Mouse (Mus musculus): ENCODE data around the gene Bmp2. TPM values are rescaled to one million over a fixed set of nuclear protein-coding genes. Genes with fewer than 3 reads are reported as not detected.

Gene Bmp2
- polyA plus RNA-seq (2015; fragmentation: Nextera tagmentation; extraction: Ambion mirVana): 2.5 and 3.0 TPM in 2 replicates

DNA sequence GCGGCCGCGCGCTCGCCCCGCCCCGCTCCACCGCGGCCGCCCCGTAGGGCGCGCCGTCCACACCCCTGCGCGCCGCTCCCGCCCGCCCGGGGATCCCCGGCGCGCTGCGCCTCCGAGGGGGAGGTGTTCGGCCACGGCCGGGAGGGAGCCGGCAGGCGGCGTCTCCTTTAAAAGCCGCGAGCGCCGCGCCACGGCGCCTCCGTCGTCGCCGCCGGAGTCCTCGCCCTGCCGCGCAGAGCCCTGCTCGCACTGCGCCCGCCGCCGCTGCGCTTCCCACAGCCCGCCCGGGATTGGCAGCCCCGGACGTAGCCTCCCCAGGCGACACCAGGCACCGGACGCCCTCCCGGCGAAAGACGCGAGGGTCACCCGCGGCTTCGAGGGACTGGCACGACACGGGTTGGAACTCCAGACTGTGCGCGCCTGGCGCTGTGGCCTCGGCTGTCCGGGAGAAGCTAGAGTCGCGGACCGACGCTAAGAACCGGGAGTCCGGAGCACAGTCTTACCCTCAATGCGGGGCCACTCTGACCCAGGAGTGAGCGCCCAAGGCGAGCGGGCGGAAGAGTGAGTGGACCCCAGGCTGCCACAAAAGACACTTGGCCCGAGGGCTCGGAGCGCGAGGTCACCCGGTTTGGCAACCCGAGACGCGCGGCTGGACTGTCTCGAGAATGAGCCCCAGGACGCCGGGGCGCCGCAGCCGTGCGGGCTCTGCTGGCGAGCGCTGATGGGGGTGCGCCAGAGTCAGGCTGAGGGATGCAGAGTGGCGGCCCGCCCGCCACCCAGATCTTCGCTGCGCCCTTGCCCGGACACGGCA lies at the start of gene Bmp2:
Bmp2 (plus strand) TSS at position 129 of the 811 bp plus-strand sequence.
- WGBS: under 1% methylated on average over 80 of the region's 110 CpGs
- peak; percentile 76 for ATAC-seq
- peaks cover 13% of the 10 kb centered on the region for H3K27me3 ChIP-seq (replicated peaks; ENCODE audit: control insufficient read depth, insufficient read depth, low read length)

DNA sequence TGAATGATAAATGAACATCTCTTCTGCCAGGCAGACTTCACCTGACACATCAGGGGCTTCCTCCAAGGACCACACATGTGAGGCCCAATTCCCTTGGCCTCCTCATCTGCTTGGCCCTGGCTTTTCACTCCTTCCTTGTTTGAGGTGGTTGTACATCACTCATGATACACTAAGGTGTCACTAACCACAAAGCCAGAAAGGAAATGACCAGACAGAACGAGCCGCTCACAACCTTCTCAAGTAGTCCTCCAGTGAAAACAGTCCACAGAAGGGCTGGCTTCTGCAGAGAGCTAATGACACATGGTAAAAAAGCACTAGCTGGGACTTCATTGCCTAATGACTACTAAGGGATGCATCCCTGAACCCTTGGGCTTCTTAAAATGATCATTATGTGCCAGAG lies 46.3 kb upstream of the Bmp2 start:
- H3K9ac ChIP-seq (ENCODE audit: low read depth, low read length): no peak overlapping the region
- H3K9me3 ChIP-seq (ENCODE audit: control insufficient read depth, low read length): no peaks in the 10 kb centered on the region
- H3K4me1 ChIP-seq (ENCODE audit: control insufficient read depth, insufficient read depth, low read depth, low read length): no peaks in the 10 kb centered on the region
- no peak overlapping the region for H3K27ac ChIP-seq (ENCODE audit: low read depth, low read length)
- WGBS: 91% methylated on average over 2 of the region's 2 CpGs
- no peaks in the 10 kb centered on the region for H3K36me3 ChIP-seq (ENCODE audit: control insufficient read depth, insufficient read depth, low read length)
- ATAC-seq: no peak
- no peak overlapping the region for H3K4me3 ChIP-seq (ENCODE audit: low read length)
- no peak overlapping the region for H3K4me2 ChIP-seq (ENCODE audit: low read length)
- H3K27me3 ChIP-seq (replicated peaks; ENCODE audit: control insufficient read depth, insufficient read depth, low read length): no peaks in the 10 kb centered on the region

More for the DNA sequence above, at the start of gene Bmp2:
- H3K27ac ChIP-seq (ENCODE audit: low read depth, low read length): no peak within 1 kb of the TSS
- H3K36me3 ChIP-seq (ENCODE audit: control insufficient read depth, insufficient read depth, low read length): no peaks in the 10 kb centered on the region
- H3K9ac ChIP-seq (ENCODE audit: low read depth, low read length): peak within 1 kb of the TSS; percentile 68
- H3K4me1 ChIP-seq (ENCODE audit: control insufficient read depth, insufficient read depth, low read depth, low read length): peaks cover 18% of the 10 kb centered on the region
- H3K4me2 ChIP-seq (ENCODE audit: low read length): peak within 1 kb of the TSS; percentile 96
- no peaks in the 10 kb centered on the region for H3K9me3 ChIP-seq (ENCODE audit: control insufficient read depth, low read length)
- peak within 1 kb of the TSS; percentile 71 for H3K4me3 ChIP-seq (ENCODE audit: low read length)

DNA sequence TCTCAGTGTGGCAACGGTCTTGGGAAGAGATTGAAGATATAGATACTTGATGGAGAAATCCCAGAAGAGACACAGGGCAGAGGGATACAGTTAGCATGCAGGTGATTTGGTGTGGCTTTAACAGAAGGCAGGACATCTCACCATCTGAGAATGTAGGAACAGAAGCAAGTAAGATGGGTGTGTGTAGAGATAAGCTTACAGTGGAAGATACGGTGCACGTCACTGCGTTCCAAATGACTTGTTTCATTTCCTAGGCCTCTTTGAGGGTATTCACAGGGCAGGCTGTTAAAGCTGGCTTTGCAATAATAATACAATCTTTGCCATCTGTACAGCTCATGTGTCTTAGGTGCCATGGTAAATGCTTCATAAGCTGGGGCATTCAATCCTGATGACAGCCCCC lies 44.9 kb upstream of the Bmp2 start:
- Histone ChIP-seq H3K27ac (ENCODE audit: low read depth, low read length) (no peak overlapping the region), H3K27me3 (replicated peaks; ENCODE audit: control insufficient read depth, insufficient read depth, low read length) (no peaks in the 10 kb centered on the region), H3K9ac (ENCODE audit: low read depth, low read length) (no peak overlapping the region), H3K36me3 (ENCODE audit: control insufficient read depth, insufficient read depth, low read length) (no peaks in the 10 kb centered on the region), H3K4me3 (ENCODE audit: low read length) (no peak overlapping the region), H3K4me2 (ENCODE audit: low read length) (no peak overlapping the region), H3K4me1 (ENCODE audit: control insufficient read depth, insufficient read depth, low read depth, low read length) (no peaks in the 10 kb centered on the region), H3K9me3 (ENCODE audit: control insufficient read depth, low read length) (no peaks in the 10 kb centered on the region)
- ATAC-seq: no peak
- whole genome bisulfite sequencing: 88% methylated on average over 4 of the region's 4 CpGs

DNA sequence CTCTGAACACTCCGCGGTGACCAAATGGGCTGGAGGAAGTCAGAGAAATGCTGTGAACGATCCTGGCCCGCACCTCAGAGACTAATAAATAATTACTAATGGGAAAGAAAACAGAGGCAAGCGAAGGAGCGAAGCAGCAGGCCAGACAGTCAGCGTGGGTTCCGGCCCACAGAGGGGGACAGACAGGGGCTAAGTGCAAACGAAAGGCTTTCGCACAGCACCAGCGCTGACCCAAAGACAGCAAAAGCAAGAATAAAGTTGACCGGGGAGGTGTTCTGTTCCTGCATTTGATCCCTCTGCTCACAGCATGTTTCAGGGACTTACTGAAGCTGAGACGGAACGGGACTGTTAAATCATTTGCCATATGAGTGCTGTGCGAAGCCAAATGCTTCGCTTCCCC lies 42.8 kb upstream of the Bmp2 start:
- ATAC-seq: no peak
- H3K36me3 ChIP-seq (ENCODE audit: control insufficient read depth, insufficient read depth, low read length): no peaks in the 10 kb centered on the region
- no peak overlapping the region for H3K9ac ChIP-seq (ENCODE audit: low read depth, low read length)
- H3K9me3 ChIP-seq (ENCODE audit: control insufficient read depth, low read length): no peaks in the 10 kb centered on the region
- no peaks in the 10 kb centered on the region for H3K4me1 ChIP-seq (ENCODE audit: control insufficient read depth, insufficient read depth, low read depth, low read length)
- 85% methylated on average over 16 of the region's 16 CpGs for WGBS
- no peak overlapping the region for H3K4me3 ChIP-seq (ENCODE audit: low read length)
- no peak overlapping the region for H3K4me2 ChIP-seq (ENCODE audit: low read length)
- no peak overlapping the region for H3K27ac ChIP-seq (ENCODE audit: low read depth, low read length)
- no peaks in the 10 kb centered on the region for H3K27me3 ChIP-seq (replicated peaks; ENCODE audit: control insufficient read depth, insufficient read depth, low read length)

DNA sequence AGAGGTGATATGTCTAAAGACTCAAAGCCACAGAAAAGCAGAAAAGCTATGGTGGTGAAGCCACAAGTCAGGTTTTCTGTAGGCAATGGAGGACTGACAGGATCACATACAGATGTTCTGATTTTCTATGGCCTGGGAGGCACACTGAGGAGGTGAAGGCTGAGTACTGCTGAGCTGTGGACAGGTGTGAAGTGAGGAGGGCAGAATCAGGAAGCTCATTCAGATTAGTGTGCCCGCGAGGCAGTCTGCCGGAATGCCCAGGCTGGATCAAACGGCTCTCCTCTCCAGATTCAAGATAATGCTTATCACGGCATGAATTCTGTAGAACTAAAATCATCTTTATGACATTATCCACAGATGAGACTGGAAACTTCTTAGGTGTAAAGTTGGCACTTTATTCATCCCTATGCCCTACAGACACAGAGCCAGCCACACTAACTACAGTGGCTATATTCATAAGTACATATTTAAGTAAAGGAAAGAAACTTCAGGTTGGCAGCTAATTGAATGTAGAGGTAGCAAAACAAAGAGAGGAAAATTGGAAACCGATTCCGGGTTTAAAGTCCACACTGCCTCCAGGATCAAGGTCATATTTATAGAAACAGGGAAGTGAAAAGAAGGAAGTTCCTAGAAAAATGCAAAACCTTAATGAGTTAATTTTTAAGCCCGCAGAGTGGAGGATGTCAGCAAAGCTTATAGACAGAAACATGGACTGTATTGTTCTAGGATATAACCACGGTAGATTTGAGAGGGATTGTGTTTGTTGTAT lies 40.8 kb upstream of the Bmp2 start:
- 82% methylated on average over 9 of the region's 9 CpGs for WGBS
- no peak overlapping the region for H3K4me2 ChIP-seq (ENCODE audit: low read length)
- no peak for ATAC-seq
- H3K4me3 ChIP-seq (ENCODE audit: low read length): no peak overlapping the region
- H3K9me3 ChIP-seq (ENCODE audit: control insufficient read depth, low read length): no peaks in the 10 kb centered on the region
- no peak overlapping the region for H3K9ac ChIP-seq (ENCODE audit: low read depth, low read length)
- no peaks in the 10 kb centered on the region for H3K36me3 ChIP-seq (ENCODE audit: control insufficient read depth, insufficient read depth, low read length)
- no peaks in the 10 kb centered on the region for H3K4me1 ChIP-seq (ENCODE audit: control insufficient read depth, insufficient read depth, low read depth, low read length)
- no peaks in the 10 kb centered on the region for H3K27me3 ChIP-seq (replicated peaks; ENCODE audit: control insufficient read depth, insufficient read depth, low read length)
- H3K27ac ChIP-seq (ENCODE audit: low read depth, low read length): no peak overlapping the region

DNA sequence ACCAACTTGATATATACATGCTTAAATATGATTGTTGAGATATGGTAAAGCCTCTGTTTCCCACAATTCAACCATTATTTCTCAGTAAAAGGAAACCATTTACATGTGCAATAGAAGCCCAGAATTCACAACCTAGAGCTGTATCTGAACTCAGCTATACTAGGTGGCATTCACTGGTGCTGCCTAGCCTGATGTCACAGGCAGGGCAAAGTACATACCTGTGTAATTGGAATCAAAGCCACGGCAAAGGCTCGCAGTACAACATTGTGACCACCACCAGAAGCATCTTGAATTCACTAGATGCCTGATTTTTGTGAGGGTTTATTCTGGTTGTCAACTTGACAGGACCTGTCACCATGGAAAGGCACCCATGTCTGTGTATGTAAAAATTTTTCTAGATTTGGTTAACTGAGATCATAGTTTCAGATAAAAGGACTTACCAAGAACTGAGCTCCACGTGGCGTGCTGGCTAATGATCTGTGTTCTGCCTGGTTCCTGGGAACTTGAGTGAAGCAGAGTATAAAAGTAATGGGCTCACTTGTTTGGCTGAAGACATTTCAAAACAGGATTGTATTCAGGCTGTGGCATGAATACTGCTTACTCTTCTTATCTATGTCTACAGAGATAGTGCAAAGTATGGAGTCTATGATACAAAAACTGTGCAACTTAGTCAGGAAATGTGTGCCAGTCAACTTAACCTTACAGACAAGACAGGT lies 35.5 kb upstream of the Bmp2 start:
- no peaks in the 10 kb centered on the region for H3K9me3 ChIP-seq (ENCODE audit: control insufficient read depth, low read length)
- H3K36me3 ChIP-seq (ENCODE audit: control insufficient read depth, insufficient read depth, low read length): no peaks in the 10 kb centered on the region
- no peak overlapping the region for H3K4me3 ChIP-seq (ENCODE audit: low read length)
- no peaks in the 10 kb centered on the region for H3K4me1 ChIP-seq (ENCODE audit: control insufficient read depth, insufficient read depth, low read depth, low read length)
- no peaks in the 10 kb centered on the region for H3K27me3 ChIP-seq (replicated peaks; ENCODE audit: control insufficient read depth, insufficient read depth, low read length)
- no peak overlapping the region for H3K4me2 ChIP-seq (ENCODE audit: low read length)
- no peak for ATAC-seq
- no peak overlapping the region for H3K27ac ChIP-seq (ENCODE audit: low read depth, low read length)
- 90% methylated on average over 4 of the region's 4 CpGs for WGBS
- no peak overlapping the region for H3K9ac ChIP-seq (ENCODE audit: low read depth, low read length)

DNA sequence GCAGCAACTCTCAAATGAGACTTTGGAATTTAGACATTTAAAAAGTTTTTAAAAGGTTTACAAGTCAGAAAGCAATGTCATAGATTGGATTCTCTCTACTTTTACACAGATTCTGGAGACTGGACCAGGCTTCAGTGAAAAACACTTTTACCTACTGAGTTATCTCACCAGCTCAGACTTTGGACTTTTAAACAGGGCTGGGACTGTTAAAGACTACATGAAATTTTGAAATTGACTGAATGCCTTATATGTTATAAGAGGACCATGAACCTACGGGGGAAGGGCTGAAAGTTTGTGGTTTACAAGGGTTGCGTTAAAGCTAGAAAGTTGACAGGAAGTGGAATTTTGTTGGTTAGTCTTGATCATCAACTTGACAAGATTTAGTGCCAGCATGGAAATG lies 34.1 kb upstream of the Bmp2 start:
- Histone ChIP-seq H3K4me3 (ENCODE audit: low read length) (no peak overlapping the region), H3K4me2 (ENCODE audit: low read length) (no peak overlapping the region), H3K4me1 (ENCODE audit: control insufficient read depth, insufficient read depth, low read depth, low read length) (no peaks in the 10 kb centered on the region), H3K27ac (ENCODE audit: low read depth, low read length) (no peak overlapping the region), H3K36me3 (ENCODE audit: control insufficient read depth, insufficient read depth, low read length) (no peaks in the 10 kb centered on the region), H3K9me3 (ENCODE audit: control insufficient read depth, low read length) (no peaks in the 10 kb centered on the region), H3K9ac (ENCODE audit: low read depth, low read length) (no peak overlapping the region), H3K27me3 (replicated peaks; ENCODE audit: control insufficient read depth, insufficient read depth, low read length) (no peaks in the 10 kb centered on the region)
- ATAC-seq: no peak
- 93% methylated on average over 2 of the region's 2 CpGs for WGBS

DNA sequence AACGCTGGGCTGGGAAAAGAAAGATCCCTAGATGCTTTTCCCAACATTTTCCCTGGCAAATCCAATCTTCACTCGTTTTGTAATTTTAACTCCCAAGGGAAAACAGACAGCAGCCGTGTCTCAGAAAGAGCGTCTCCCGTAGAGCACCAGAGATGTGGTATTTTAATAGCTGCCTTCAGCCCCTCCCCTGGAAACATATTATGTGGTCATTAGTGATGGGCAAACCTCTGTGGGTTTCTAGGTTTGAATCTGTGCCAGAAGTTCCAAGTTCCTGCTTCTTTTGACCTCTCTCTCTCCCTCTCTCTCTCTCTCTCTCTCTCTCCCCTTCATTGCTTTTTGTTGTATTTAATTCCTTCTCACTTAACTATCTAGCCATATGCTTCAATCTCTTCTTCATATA lies 30.8 kb upstream of the Bmp2 start:
- no peak overlapping the region for H3K9ac ChIP-seq (ENCODE audit: low read depth, low read length)
- H3K4me2 ChIP-seq (ENCODE audit: low read length): no peak overlapping the region
- no peaks in the 10 kb centered on the region for H3K4me1 ChIP-seq (ENCODE audit: control insufficient read depth, insufficient read depth, low read depth, low read length)
- no peaks in the 10 kb centered on the region for H3K27me3 ChIP-seq (replicated peaks; ENCODE audit: control insufficient read depth, insufficient read depth, low read length)
- no peak for ATAC-seq
- no peaks in the 10 kb centered on the region for H3K9me3 ChIP-seq (ENCODE audit: control insufficient read depth, low read length)
- H3K36me3 ChIP-seq (ENCODE audit: control insufficient read depth, insufficient read depth, low read length): no peaks in the 10 kb centered on the region
- H3K4me3 ChIP-seq (ENCODE audit: low read length): no peak overlapping the region
- WGBS: 51% methylated on average over 5 of the region's 5 CpGs
- no peak overlapping the region for H3K27ac ChIP-seq (ENCODE audit: low read depth, low read length)

DNA sequence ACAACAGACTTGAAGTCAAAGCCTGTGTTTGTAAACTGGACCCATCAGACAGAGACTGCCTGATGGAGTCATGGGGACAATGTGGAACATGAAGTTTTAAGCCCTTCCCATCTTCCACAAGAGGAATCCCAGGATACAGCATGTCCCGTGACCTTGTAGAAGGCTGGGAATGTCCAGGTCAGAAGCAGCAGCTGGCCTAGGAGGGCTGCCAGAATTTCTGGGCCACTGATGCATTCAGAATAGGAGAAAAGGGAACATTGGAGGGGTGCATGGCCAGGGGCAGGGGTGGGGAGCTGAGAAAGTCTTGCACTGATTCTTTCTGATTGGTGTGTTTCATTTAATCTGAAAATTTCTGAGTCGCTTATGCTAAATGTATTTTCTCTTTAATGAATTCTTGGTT lies 29.8 kb upstream of the Bmp2 start:
- H3K4me3 ChIP-seq (ENCODE audit: low read length): no peak overlapping the region
- no peaks in the 10 kb centered on the region for H3K36me3 ChIP-seq (ENCODE audit: control insufficient read depth, insufficient read depth, low read length)
- no peak for ATAC-seq
- 82% methylated on average over 2 of the region's 2 CpGs for WGBS
- H3K27me3 ChIP-seq (replicated peaks; ENCODE audit: control insufficient read depth, insufficient read depth, low read length): no peaks in the 10 kb centered on the region
- no peaks in the 10 kb centered on the region for H3K9me3 ChIP-seq (ENCODE audit: control insufficient read depth, low read length)
- no peak overlapping the region for H3K4me2 ChIP-seq (ENCODE audit: low read length)
- no peak overlapping the region for H3K9ac ChIP-seq (ENCODE audit: low read depth, low read length)
- no peaks in the 10 kb centered on the region for H3K4me1 ChIP-seq (ENCODE audit: control insufficient read depth, insufficient read depth, low read depth, low read length)
- no peak overlapping the region for H3K27ac ChIP-seq (ENCODE audit: low read depth, low read length)

All from hindbrain, embryonic 16.5 days (tissue).